Mouse (Mus musculus): ENCODE measurements at regions not wholly inside any gene's neighbourhood (a gene's known extent, or its start where the extent isn't known, plus 50 kb on each side); places are given as distances from the start of the nearest gene placed in this dataset.

GRCm38 (mm10) chr8:92008616-92009610 is 207.0 kb upstream of the Irx3 start:
- DNase-seq (ENCODE audit: low spot score in 2 of 2): no peak

- no peak for DNase-seq (ENCODE audit: low spot score in 2 of 2)
Measured at GRCm38 (mm10) chr8:92005091-92005490, 203.2 kb upstream of the Irx3 start.

- no peak for DNase-seq (ENCODE audit: low spot score in 2 of 2)
Measured at GRCm38 (mm10) chr8:92004532-92004931, 202.7 kb upstream of the Irx3 start.

- no peak for DNase-seq (ENCODE audit: low spot score in 2 of 2)
Measured at GRCm38 (mm10) chr8:92000368-92000767, 198.5 kb upstream of the Irx3 start.

- DNase-seq (ENCODE audit: low spot score in 2 of 2): no peak
Measured at GRCm38 (mm10) chr8:91999661-92000060, 197.8 kb upstream of the Irx3 start.

- no peak for DNase-seq (ENCODE audit: low spot score in 2 of 2)
Measured at GRCm38 (mm10) chr8:91999189-91999588, 197.3 kb upstream of the Irx3 start.

- DNase-seq (ENCODE audit: low spot score in 2 of 2): no peak
Measured at GRCm38 (mm10) chr8:91997892-91998189, 196.0 kb upstream of the Irx3 start.

GRCm38 (mm10) chr8:91997023-91997891 is 195.4 kb upstream of the Irx3 start:
- DNase-seq (ENCODE audit: low spot score in 2 of 2): no peak

GRCm38 (mm10) chr8:91996305-91997022 is 194.6 kb upstream of the Irx3 start:
- DNase-seq (ENCODE audit: low spot score in 2 of 2): no peak

- DNase-seq (ENCODE audit: low spot score in 2 of 2): no peak
Measured at GRCm38 (mm10) chr8:91995407-91996144, 193.7 kb upstream of the Irx3 start.

- DNase-seq (ENCODE audit: low spot score in 2 of 2): no peak
Measured at GRCm38 (mm10) chr8:91991542-91992452, 189.9 kb upstream of the Irx3 start.

GRCm38 (mm10) chr8:91990952-91991351 is 189.1 kb upstream of the Irx3 start:
- no peak for DNase-seq (ENCODE audit: low spot score in 2 of 2)

- DNase-seq (ENCODE audit: low spot score in 2 of 2): no peak
Measured at GRCm38 (mm10) chr8:91990048-91990447, 188.2 kb upstream of the Irx3 start.

GRCm38 (mm10) chr8:91988866-91989633 is 187.2 kb upstream of the Irx3 start:
- no peak for DNase-seq (ENCODE audit: low spot score in 2 of 2)

GRCm38 (mm10) chr8:91987854-91988253 is 186.0 kb upstream of the Irx3 start:
- DNase-seq (ENCODE audit: low spot score in 2 of 2): no peak

- no peak for DNase-seq (ENCODE audit: low spot score in 2 of 2)
Measured at GRCm38 (mm10) chr8:91983171-91983570, 181.3 kb upstream of the Irx3 start.

- no peak for DNase-seq (ENCODE audit: low spot score in 2 of 2)
Measured at GRCm38 (mm10) chr8:91976900-91977585, 175.2 kb upstream of the Irx3 start.

GRCm38 (mm10) chr8:91975460-91975859 is 173.6 kb upstream of the Irx3 start:
- DNase-seq (ENCODE audit: low spot score in 2 of 2): no peak

- DNase-seq (ENCODE audit: low spot score in 2 of 2): no peak
Measured at GRCm38 (mm10) chr8:91974636-91975035, 172.8 kb upstream of the Irx3 start.

Data from frontal cortex, postnatal 25 days (tissue).